Mouse (Mus musculus) embryo, embryonic 11.5 days (tissue): ENCODE data around the gene Atp6v1e2.

Experiments
- DNase-seq: peaks from one replicate; pipeline ENCODE4 v3.0.0-alpha.2; 2012; ENCODE audit warnings: low read depth, low spot score

Gene Atp6v1e2

DNA sequence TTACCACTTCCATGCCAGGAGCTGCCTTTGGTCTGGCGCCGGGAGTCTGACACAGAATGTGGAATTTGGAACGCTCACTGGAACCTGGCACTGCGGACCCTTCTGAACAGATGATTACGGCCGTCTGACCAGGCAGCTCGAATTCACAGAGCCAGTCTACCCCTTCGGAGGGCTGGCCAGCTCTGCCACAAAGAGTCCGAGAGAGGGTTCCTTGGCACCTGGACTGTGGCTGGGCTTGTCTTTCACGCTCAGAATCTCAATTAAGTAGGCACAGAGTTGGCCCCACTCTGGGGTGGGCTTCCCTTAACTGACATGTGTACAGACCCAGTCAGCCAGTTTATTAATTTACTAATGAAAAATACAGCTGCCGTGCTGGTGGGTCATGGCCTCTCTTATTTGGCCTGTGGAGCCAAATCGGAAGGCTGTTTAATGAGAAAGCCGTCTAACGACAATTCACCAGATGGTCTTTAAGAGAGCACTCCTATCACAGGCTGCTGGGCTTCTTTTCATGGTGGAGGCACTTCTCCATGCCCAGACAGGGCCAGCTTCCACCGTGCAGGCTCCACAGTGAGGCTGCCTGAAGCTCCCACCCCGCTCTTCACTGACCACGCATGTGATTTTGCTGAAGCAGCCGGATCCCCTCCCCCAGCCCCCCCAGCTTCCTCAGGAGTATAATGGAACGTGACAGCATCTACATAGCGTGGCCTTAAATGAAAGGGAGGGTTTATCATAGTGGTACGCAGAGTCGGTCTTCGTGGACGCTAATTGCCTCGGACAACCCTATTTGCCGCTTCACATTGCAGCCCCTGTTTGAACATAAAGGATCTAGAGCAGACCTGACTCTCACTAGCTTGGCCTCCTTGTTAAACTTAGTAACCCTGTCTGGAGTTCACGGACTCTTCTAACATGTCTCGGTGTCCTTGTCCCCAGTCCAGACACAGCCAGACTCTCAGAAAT, at the start of gene Atp6v1e2:
Atp6v1e2 (minus strand) TSS at position 58 of the 957 bp plus-strand sequence.
- DNase-seq: no peak

DNA sequence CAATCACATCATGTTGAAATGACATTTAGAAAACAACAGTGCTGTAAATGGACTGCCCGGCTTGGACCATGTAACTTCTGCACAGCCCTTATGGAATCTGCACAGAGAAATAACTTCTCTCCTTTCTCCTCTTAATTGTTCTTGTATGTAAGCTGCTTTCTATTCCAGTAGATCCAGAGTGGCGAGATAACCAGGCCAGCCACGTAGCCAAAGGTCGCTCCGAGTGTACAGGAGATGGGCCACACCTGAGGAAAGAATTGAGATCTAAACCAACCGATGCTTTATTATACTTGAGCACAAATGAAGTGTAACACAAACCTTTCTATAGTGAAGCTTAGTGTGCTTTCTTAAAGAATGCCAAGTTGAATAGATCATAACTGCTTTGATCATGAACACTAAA, 49.6 kb upstream of the Atp6v1e2 start:
- no peak for DNase-seq

DNA sequence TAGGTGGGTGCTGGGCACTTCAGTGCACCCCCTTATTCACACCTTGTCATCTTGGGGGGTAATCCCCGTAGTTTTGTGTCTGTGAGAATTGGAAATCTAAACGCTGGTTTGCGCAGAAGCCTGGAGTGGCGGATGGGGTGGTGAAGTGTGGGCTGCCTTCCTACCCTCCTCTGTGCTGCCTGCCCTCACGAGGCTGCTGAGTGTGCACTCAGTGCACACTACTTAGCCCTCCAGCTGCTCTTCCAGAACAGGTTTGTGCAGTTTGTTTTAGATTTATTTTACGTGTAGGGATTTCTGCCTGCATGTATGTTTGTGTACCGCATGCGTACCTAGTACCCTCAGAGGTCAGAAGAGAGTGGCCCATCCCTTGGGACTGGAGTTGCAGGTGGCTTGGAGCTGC, 43.6 kb upstream of the Atp6v1e2 start:
- DNase-seq: no peak

DNA sequence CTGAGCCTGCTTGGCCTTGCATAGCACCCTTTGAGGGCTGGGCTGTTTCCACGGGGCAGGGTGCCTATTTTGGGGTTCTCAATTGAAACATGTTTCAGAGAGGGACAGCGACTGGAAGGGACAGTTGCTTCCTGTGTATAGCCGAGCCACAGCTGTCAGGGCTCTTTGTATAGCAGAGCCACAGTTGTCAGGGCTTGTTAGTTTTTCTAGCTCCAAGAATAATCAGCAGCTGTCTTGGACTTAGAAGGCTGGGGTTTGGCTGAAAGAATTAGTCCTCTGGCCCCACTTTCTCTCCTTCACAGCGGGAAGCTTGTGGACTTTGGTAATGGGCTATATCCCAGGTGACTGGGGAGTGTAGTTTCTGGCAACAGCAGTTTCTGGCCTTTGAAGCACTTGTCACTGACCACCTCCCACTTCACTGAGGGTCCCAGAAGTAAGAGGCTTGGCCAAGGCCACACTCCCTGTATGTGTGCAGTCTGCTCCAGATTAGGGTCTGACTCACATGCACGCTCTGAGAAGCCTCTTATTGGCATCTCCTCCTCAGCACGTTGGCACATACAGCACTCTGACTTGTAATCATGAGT, 41.0 kb upstream of the Atp6v1e2 start:
- DNase-seq: no peak

DNA sequence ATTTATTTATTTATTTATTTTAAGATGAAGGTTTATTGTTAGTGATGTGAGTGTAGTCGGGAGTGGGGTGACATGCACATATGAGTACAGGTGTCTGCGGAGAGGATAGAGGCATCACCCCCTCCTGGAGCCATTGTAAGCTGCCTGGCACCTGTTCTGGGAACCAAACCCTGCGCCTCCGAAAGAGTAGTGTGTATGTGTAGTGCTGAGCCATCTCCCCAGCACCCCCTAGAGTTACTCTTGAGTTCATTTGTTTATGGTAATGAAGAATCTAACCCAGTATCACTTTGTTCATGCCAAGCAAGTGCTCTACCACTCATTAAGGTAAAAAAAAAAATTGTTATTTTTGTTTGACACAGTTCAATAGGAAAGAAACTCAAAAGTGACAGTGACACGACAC, 40.5 kb upstream of the Atp6v1e2 start:
- DNase-seq: no peak

DNA sequence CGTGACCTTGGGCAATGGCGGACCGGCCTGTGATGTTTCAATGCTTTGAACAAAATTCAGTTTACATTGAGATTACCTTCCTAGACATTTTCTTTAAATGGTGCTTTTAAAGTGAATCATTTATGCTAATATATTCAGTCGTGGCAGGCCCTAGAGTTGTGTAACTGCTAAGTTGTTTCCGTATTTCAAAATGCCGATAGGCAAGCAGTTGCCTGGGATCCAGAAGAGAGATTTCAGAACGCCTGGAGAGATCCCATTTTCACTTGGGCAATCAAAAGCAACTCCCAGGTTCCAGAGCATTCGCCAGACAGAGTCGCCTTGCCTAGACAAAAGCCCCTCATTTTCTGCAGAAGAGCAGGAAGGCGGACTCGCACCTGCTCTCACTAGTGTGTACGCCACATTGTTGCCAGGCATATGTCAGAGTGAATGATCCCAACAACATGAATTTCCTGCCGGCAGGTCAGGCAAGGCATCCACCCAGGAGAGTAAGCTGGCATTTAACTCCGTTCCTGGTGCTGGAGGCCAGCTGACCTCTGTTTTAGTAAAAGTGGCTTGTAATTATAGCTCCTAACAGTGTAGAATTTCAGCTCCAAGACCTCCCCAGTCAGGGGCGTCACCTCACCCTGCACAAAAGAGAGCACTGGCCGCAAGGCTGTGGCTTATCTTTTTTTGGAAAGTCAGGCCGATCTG, 38.9 kb upstream of the Atp6v1e2 start:
- DNase-seq: no peak

DNA sequence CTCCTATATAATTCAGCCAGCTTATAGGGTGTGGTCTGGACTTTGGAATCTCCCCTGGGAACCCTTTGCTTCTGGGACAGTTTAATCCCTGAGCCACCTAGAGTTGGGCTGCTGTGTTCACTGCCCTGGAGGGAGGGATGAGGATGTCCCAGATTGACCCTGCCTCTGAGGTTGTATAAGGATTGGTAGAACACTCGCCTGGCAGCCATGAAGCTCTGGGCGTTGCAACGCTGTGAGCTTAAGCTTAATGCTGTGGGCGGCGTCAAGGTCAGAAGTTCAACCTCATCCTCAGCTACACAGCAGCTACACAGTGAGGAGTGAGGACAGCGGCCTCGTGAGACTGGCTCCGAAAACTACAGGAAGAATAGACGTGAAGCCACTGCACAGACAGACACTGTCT, 34.8 kb upstream of the Atp6v1e2 start:
- no peak for DNase-seq

DNA sequence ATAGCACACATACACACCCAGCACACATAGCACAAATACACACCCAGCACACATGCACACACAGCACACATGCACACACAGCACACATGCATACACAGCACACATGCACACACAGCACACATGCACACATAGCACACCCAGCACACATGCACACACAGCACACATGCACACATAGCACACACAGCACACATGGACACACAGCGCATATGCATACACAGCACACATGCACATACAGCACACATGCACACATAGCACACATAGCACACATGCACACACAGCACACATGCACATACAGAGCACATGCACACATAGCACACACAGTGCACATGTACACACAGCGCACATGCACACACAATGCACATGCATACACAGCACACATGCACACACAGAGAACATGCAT, 34.0 kb upstream of the Atp6v1e2 start:
- DNase-seq: no peak

DNA sequence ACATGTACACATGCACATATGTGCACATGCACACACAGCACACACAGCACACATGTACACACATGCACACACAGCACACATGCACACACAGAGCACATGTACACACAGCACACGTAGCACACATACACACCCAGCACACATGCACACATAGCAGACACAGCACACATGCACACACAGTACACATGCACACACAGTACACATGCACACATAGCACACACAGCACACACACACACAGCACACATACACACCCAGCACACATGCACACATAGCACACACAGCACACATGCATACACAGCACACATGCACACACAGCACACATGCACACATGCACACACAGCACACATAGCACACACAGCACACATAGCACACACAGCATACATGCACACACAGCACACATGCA, 33.5 kb upstream of the Atp6v1e2 start:
- no peak for DNase-seq

DNA sequence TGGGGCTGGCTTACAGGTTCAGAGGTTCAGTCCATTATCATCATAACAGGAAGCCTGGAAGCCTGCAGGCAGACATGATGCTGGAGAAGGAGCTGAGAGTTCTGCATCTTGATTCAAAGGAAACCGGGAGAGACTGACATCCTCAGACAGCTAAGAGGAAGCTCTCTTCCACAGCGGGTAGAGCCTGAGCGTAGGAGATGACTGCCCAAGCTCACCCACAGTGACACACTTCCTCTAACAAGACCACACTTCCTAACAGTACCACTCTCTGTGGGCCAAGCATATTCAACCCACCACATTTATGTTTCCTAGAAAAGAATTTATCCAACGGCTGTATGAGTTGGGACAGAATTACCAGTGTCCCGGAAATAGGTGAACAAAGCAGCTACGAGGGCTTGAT, 30.8 kb upstream of the Atp6v1e2 start:
- no peak for DNase-seq

DNA sequence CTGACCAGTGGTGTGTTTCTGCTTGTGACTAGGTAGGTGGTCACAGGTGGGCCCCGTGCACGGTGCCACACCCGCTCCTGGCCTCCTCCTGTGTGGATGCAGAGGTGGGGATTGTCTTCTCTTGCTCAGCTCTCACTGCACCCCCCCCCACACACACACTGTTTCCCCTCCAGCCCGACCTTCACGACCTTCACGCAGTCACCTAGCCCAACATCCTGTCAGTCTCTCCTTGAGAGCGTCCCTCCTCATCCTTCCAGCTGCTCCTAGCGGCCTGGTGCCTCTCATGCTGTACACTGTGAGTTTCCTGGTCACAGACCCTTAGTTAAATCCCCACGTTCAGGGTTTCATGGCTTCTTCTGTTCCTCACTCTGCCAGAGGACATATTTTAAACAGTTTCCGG, 28.7 kb upstream of the Atp6v1e2 start:
- DNase-seq: no peak

DNA sequence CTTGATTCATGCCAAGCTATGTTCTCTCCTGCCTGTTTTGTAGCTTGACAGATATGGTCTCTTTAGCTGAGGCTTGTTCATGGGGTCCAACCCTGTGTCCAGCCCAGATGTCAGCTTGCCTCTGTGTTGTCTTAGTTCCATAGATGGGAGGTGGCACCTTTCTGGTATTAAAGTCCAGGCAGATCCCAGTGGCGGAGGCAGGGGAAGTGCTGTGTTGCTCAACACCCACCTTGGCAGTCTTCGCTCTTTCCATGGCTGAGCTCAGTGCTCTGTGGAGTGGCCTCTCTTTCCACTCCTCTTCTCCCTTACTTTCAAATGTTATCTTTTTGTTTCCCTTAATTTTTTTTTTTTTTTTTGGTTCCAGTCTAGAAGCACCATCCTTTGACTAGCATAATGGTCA, 25.4 kb upstream of the Atp6v1e2 start:
- no peak for DNase-seq

DNA sequence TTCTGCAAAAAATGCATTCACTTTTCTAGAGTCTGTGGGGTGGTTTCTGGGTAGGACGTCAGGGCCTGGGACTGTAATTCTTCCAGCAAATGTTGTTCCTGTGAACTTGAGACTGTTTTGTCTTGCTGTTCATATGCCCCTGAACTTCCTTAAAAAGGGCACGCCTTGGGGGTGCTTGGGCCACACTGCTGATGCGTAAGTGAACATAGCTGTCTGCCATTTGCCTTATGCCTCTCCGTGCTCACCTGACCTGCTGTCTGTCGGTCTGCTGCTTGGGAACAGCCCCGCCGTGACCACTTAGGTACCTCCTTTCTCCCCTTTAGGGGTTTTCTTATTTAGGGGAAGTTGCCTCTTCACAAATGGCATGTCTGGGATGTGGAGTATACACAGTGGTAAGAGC, 24.2 kb upstream of the Atp6v1e2 start:
- no peak for DNase-seq

DNA sequence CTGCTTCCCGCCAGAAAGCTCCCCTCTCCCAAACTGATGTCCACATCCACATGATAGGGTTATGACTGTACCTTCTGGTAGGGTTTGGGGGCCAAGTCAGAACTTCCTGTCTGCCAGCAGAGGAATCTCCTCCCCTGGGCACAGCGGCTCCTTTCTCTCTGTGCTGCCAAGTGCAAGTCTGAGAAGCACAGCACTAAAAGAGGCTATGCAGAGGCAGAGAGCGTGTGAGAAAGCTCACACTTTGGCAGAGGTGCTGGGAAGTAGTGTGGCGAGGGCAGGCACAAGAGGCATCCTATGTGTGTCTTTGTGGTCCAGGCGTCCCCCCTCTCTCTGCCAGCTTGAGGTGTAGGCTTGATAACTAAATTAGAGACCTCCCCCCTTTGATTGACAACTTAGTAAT, 23.3 kb upstream of the Atp6v1e2 start:
- no peak for DNase-seq

DNA sequence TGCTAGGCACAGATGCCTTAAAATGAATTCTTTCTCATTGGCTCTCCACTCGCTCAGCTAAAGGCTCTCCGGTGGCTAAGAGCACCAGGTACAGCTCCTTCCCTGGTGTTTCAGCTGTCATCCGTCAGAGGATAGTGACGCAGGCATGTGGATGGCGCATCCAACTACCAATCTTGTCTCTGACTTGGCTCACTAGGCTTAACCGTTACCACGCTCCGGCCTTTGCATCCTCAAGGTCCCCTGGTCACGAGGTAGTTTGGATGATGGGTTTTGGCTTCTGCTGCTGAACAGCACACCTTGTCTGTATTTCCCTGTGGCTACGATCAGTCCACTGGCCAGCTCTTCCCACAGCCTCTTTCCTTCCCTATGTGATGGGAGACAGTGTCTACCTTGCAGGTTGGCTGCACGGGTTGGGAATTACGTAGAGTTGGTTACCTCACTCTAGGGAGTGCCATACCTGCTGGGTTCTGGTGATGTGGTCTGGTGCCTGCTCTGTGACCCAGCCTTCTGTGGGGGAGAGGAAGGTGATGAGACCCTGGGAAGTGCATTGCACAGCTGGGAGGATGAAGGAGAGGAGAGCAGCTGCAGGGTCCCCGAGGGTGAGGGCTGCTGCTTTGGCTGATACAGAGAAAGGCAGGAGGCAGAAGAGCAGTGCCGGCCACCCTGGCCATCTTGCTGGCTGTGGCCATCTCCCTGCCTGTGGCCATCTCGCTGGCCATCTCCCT, 22.5 kb upstream of the Atp6v1e2 start:
- no peak for DNase-seq

DNA sequence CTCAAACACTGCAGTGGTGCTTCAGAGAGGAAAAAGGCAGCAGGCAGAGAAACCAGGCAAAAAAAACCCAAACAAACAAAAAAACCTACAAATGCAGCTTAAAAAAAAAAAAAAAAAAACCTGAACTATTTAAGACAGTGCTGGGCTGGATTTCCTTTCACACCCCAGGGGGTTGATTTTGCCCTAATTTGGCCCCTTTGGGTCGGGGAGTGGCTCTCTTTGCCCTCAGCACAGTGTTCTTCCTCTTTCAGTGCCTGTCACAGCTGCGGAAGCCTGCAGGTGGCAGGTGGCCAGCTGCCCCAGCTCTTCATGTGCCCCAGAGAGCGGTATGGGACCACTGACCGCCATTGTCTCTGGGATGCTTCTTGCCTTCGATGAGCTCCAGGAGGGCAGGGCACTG, 21.9 kb upstream of the Atp6v1e2 start:
- no peak for DNase-seq

DNA sequence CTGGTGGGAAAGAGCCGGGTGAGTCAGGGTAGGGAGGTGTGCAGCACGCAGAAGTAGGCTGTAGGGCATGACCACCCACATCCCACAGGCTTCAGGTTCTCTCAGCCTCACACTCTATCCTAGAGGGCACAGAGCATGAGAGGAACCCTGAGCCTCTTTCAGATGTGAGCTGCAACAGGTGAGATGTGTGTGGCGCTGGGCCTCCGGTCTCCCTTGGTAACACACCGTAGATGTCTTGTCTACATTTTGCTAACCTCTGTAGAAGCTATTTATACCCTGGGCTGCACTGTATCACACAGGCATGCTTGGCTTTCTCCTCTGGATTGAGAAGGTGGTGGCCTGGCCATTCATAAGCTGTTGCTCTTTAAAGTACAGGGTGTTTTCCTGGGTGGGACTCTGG, 20.9 kb upstream of the Atp6v1e2 start:
- no peak for DNase-seq

DNA sequence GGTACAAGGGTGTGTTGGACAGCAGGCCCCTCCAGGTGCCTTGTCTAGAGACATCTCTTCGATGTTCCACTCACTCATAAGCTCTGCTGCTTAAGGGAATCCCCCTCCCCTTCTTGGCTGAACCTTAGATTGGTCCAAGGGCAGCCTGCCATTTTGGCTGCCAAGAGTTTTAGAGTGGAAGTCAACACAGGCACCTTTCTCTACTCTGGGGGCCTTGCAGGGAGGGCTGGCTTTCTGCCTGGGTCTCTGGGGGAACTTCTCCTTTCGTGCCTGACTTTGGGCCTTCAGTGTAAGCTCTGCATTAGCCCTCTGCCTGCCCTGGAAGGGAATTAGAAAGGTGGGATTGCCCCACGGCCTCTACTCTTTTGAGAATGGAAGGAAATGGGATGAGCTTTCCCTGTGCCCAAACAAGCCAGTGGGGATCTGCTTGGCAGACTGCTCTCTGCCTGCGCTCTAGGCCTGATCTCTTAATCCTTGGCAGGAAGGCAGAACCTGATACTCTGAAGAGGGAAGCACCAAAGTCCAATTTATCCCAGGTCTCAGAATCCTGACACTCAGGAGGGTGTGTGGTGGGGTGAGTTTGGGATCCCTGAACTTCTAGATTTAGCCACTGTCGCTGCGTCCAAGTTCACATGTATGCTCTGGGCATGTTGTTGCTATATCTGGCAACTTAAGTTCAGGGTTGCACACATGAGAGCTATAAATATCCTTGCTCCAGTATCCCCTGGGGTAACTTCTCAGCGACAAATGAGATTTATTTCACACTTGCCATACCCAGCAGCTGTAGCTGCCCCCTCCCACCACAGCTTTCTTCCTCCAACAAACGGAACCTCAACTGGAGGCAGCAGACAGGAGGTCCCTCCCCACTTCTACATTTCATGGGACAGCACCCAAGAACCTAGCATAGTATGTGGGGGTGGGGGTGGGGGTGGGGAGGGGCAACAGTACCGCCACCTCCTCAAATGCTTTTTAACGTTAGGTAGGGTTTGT, 20.1 kb upstream of the Atp6v1e2 start:
- DNase-seq: no peak

DNA sequence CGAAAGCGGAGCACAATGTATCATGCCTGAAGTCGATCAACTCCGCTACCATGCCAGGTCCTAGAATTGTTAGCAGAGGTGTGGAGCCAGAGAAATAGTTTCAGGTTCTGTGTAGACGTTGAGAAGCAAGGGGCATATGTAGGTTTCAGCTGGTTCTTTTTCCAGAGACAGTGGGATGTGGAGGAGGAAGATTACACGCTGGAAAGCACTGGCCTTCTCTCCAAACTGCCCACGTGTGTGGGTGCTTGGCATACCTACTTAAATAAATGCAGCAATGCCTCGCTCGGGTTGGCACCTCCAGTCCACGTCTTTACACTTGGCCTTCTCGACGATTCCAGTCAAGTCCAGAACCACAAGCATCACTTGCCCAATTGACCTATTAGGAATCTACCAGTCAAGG, 19.4 kb upstream of the Atp6v1e2 start:
- no peak for DNase-seq

DNA sequence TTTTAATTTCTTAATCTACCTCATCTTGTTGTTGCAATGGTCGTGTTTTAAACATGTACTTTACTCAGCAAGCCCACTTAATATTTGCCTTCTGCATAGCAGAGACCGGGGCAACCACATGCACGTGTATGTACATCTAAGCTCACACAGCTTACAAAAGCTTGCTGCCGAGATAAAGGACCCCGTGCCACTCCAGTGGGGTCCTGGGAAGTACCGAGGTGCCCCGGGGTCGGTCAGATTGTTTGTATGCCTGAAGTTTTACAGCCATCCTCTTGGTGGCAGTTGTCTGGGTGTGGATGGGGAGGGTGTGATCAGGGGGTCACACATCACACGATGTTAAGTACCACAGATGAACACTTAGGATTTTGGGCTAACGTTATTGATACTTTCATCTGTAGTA, 18.3 kb upstream of the Atp6v1e2 start:
- no peak for DNase-seq

DNA sequence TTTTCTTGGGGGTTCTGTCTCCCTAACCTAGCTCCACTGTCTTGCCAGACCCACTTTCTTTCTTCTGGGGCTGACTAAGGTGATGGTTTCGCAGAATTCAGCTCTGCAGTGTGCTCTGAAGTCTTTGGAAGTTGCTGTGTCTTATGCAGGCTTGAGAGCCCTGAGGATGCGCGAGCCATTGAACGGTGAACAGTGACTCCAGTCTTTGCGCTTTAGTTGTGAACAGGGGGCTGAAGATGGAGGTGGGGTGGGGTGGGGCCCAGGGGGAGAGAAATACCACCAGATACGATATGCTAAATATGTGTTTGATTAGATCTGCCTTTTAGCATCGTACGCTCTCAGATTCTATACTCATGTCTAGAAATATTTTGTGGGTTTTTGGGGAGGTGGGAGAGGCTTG, 17.4 kb upstream of the Atp6v1e2 start:
- DNase-seq: no peak
